Mouse (Mus musculus) retina, postnatal 7 days (tissue): ENCODE measurements at regions not wholly inside any gene's neighbourhood (a gene's known extent, or its start where the extent isn't known, plus 50 kb on each side); places are given as distances from the start of the nearest gene placed in this dataset.

ENCODE experiments used
- DNase-seq: peaks from one replicate; pipeline ENCODE4 v3.0.0-alpha.2; 2012; ENCODE audit warnings: low read depth, low spot score

GRCm38 (mm10) chr16:95815206-95815731 is 113.4 kb downstream of the Ets2 start:
- DNase-seq: no peak

GRCm38 (mm10) chr16:95814513-95815118 is 112.7 kb downstream of the Ets2 start:
- DNase-seq: no peak

- no peak for DNase-seq
Observed at GRCm38 (mm10) chr16:95811092-95811491, 109.2 kb downstream of the Ets2 start.

GRCm38 (mm10) chr16:95809127-95809876 is 107.4 kb downstream of the Ets2 start:
- DNase-seq: no peak

- DNase-seq: no peak
Observed at GRCm38 (mm10) chr16:95806510-95806909, 104.6 kb downstream of the Ets2 start.

- no peak for DNase-seq
Observed at GRCm38 (mm10) chr16:95804199-95804598, 102.3 kb downstream of the Ets2 start.

GRCm38 (mm10) chr16:95802641-95803040 is 100.8 kb downstream of the Ets2 start:
- DNase-seq: no peak

GRCm38 (mm10) chr16:95802207-95802606 is 100.3 kb downstream of the Ets2 start:
- DNase-seq: no peak

GRCm38 (mm10) chr16:95800911-95801442 is 99.1 kb downstream of the Ets2 start:
- no peak for DNase-seq

- DNase-seq: no peak
Observed at GRCm38 (mm10) chr16:95798582-95798981, 96.7 kb downstream of the Ets2 start.

GRCm38 (mm10) chr16:95798099-95798498 is 96.2 kb downstream of the Ets2 start:
- no peak for DNase-seq

- DNase-seq: no peak
Observed at GRCm38 (mm10) chr16:95797141-95797540, 95.3 kb downstream of the Ets2 start.

- DNase-seq: no peak
Observed at GRCm38 (mm10) chr16:95794876-95795275, 93.0 kb downstream of the Ets2 start.

GRCm38 (mm10) chr16:95794281-95794727 is 92.4 kb downstream of the Ets2 start:
- DNase-seq: no peak

GRCm38 (mm10) chr16:95790691-95791090 is 88.8 kb downstream of the Ets2 start:
- DNase-seq: no peak

GRCm38 (mm10) chr16:95789548-95789947 is 87.7 kb downstream of the Ets2 start:
- no peak for DNase-seq

- DNase-seq: no peak
Observed at GRCm38 (mm10) chr16:95781681-95782080, 79.8 kb downstream of the Ets2 start.

- no peak for DNase-seq
Observed at GRCm38 (mm10) chr16:95780431-95780830, 78.6 kb downstream of the Ets2 start.

- DNase-seq: no peak
Observed at GRCm38 (mm10) chr16:95778845-95779722, 77.2 kb downstream of the Ets2 start.

GRCm38 (mm10) chr16:95778173-95778572 is 76.3 kb downstream of the Ets2 start:
- no peak for DNase-seq

GRCm38 (mm10) chr16:95776610-95777363 is 74.9 kb downstream of the Ets2 start:
- no peak for DNase-seq
